Comparison of ENCODE assay signal across 7 mouse cellular contexts in genomic region chr5:23844531-23844841, GRCm38 (mm10). TPM values are rescaled to one million over a fixed set of nuclear protein-coding genes. Genes with fewer than 3 reads are reported as not detected.
DNase-seq lines count a peak whose midpoint lies in the region; ATAC-seq lines count a peak whose summit lies in the region.

No protein-coding gene starts in this region.

- peak overlapping the region; percentile 88 for H3K9ac ChIP-seq in embryonic facial prominence, embryonic 13.5 days
- peak overlapping the region; percentile 86 for H3K9ac ChIP-seq in heart, embryonic 16.5 days (ENCODE audit: low read length)
- H3K9ac ChIP-seq in midbrain, embryonic 11.5 days (ENCODE audit: low read length): peak overlapping the region; percentile 72

- no peaks in the 10 kb centered on the region for H3K27me3 ChIP-seq in embryonic facial prominence, embryonic 13.5 days
- no peaks in the 10 kb centered on the region for H3K27me3 ChIP-seq in heart, embryonic 16.5 days (ENCODE audit: control insufficient read depth, insufficient read depth, low read length)
- H3K27me3 ChIP-seq in midbrain, embryonic 11.5 days (ENCODE audit: control insufficient read depth, insufficient read depth, low read length): no peaks in the 10 kb centered on the region

- H3K4me3 ChIP-seq in embryonic facial prominence, embryonic 13.5 days: peak overlapping the region; percentile 75
- H3K4me3 ChIP-seq in heart, embryonic 16.5 days (ENCODE audit: low read length): peak overlapping the region; percentile 82
- peak overlapping the region; percentile 74 for H3K4me3 ChIP-seq in midbrain, embryonic 11.5 days (ENCODE audit: low read depth, low read length)

- H3K9me3 ChIP-seq in embryonic facial prominence, embryonic 13.5 days: no peaks in the 10 kb centered on the region
- no peaks in the 10 kb centered on the region for H3K9me3 ChIP-seq in heart, embryonic 16.5 days (replicated peaks; ENCODE audit: control insufficient read depth, low read length)
- no peaks in the 10 kb centered on the region for H3K9me3 ChIP-seq in midbrain, embryonic 11.5 days (ENCODE audit: control insufficient read depth, low read length)

- H3K36me3 ChIP-seq in embryonic facial prominence, embryonic 13.5 days: peaks cover 6% of the 10 kb centered on the region; the same call in 1 of the 2 replicates
- H3K36me3 ChIP-seq in heart, embryonic 16.5 days (ENCODE audit: control insufficient read depth, insufficient read depth): peaks cover 5% of the 10 kb centered on the region; the same call in 1 of the 2 replicates
- H3K36me3 ChIP-seq in midbrain, embryonic 11.5 days (ENCODE audit: control insufficient read depth, insufficient read depth, low read length): no peaks in the 10 kb centered on the region

- peak; percentile 60 to 73 for DNase-seq in right cerebral cortex, postnatal 10 days (ENCODE audit: low spot score in 2 of 2)
- DNase-seq in right cerebral cortex, postnatal 25 days: no peak
- DNase-seq in kidney, postnatal 4 days: peak; percentile 72 to 81
- DNase-seq in midbrain, embryonic 11.5 days (ENCODE audit: low spot score, missing footprints): no peak
- DNase-seq in urinary bladder, postnatal 25 days (ENCODE audit: low spot score): no peak

- 24% methylated on average over 7 of the region's 7 CpGs for WGBS in embryonic facial prominence, embryonic 13.5 days
- WGBS in heart, embryonic 16.5 days: 21% methylated on average over 7 of the region's 7 CpGs
- 36% methylated on average over 7 of the region's 7 CpGs for WGBS in midbrain, embryonic 11.5 days

- ATAC-seq in embryonic facial prominence, embryonic 13.5 days (ENCODE audit: insufficient number of reproducible peaks, insufficient read depth, low FRiP score, low TSS enrichment, low read depth): no peak
- ATAC-seq in heart, embryonic 16.5 days (replicated peaks; ENCODE audit: extremely low read depth, insufficient read depth, low FRiP score): peak; percentile 17; the same call in 1 of the 2 replicates
- peak; percentile 25; the same call in 1 of the 2 replicates for ATAC-seq in midbrain, embryonic 11.5 days (ENCODE audit: low FRiP score)

- peak overlapping the region; percentile 91 for H3K27ac ChIP-seq in embryonic facial prominence, embryonic 13.5 days
- peak overlapping the region; percentile 92 for H3K27ac ChIP-seq in heart, embryonic 16.5 days (ENCODE audit: low read length)
- 0 out of 2 replicates have a peak overlapping the region, but pooled peaks have one; percentile 42 for H3K27ac ChIP-seq in midbrain, embryonic 11.5 days (ENCODE audit: low read depth, low read length)

- H3K4me2 ChIP-seq in embryonic facial prominence, embryonic 13.5 days: peak overlapping the region; percentile 74
- peak overlapping the region; percentile 77 for H3K4me2 ChIP-seq in heart, embryonic 16.5 days (ENCODE audit: low read depth, low read length)
- peak overlapping the region; percentile 46 for H3K4me2 ChIP-seq in midbrain, embryonic 11.5 days

- peaks cover 13% of the 10 kb centered on the region for H3K4me1 ChIP-seq in embryonic facial prominence, embryonic 13.5 days
- peaks cover 10% of the 10 kb centered on the region for H3K4me1 ChIP-seq in heart, embryonic 16.5 days (ENCODE audit: control insufficient read depth, insufficient read depth, low read length)
- peaks cover 8% of the 10 kb centered on the region for H3K4me1 ChIP-seq in midbrain, embryonic 11.5 days (ENCODE audit: control insufficient read depth, insufficient read depth, low read length)

RNA-seq across cellular contexts. Expression of gene Tomm7, which starts 0.5 kb away (rescaled TPM):
- polyA plus RNA-seq in embryonic facial prominence, embryonic 13.5 days (2015; fragmentation: Nextera tagmentation; extraction: Ambion mirVana): 111 and 123 TPM in 2 replicates
- polyA plus RNA-seq in heart, embryonic 16.5 days (2015; fragmentation: Nextera tagmentation; extraction: Ambion mirVana): 85.5 and 93.8 TPM in 2 replicates
- polyA plus RNA-seq in midbrain, embryonic 11.5 days (2014; fragmentation: Nextera tagmentation; extraction: Ambion mirVana): 122 and 132 TPM in 2 replicates

RNA-seq across cellular contexts. Expression of gene Rint1, which starts 57.0 kb away (rescaled TPM):
- polyA plus RNA-seq in embryonic facial prominence, embryonic 13.5 days (2015; fragmentation: Nextera tagmentation; extraction: Ambion mirVana): 48.3 and 48.4 TPM in 2 replicates
- 24.8 and 27.3 TPM in 2 replicates for polyA plus RNA-seq in heart, embryonic 16.5 days (2015; fragmentation: Nextera tagmentation; extraction: Ambion mirVana)
- 24.9 and 28.1 TPM in 2 replicates for polyA plus RNA-seq in midbrain, embryonic 11.5 days (2014; fragmentation: Nextera tagmentation; extraction: Ambion mirVana)

Comparison
In these comparisons a context has a peak if more than half of its experiments do, and no peak if none do; other contexts are left out.
1. DNase-seq: peak in right cerebral cortex, postnatal 10 days (2 of 2) and kidney, postnatal 4 days (2 of 2); none in right cerebral cortex, postnatal 25 days (single experiment), midbrain, embryonic 11.5 days (single experiment) and urinary bladder, postnatal 25 days (single experiment).
2. H3K27ac ChIP-seq: peak in every context shown above with its lines; median percentile 92 in heart, embryonic 16.5 days; 91 in embryonic facial prominence, embryonic 13.5 days; 42 in midbrain, embryonic 11.5 days.
3. Peak in every context shown above with its lines, with median percentiles within 50 percentile points of each other: H3K4me2 ChIP-seq, H3K4me3 ChIP-seq and H3K9ac ChIP-seq.